Mouse (Mus musculus): ENCODE results near the gene AL731706.1. TPM values are rescaled to one million over a fixed set of nuclear protein-coding genes. Genes with fewer than 3 reads are reported as not detected.
"Not testable (repeated sequence)": the region's sequence is repeated elsewhere in the genome, so short reads cannot be mapped to it uniquely, and the experiment has no call there.

The AL731706.1 gene
- total and polyA plus RNA-seq, 3 experiments: 13.3 to 40.7 (median 14.8) TPM

DNA sequence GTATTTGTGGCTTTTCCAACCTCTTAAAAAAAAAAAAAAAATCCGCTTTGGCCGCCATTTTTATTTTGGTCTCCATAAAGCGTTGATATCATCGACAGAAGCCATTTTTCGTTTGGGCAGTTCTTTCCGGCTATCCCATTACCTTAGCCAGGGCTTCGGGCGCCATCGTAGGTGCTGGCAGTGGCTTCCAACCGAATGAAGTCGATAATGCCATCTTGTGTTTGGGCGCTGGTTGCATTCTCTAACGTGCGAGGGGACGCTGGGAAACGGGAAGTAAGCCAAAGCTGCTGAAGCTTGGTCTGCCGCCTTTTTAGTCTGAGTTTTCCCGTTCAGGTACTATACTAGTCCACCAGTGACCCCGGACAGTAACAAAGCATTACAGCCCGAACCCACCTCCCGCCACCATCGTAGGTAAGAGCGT, 772 bp upstream of the AL731706.1 start (continued):
- TF ChIP-seq MAFK (IDR thresholded peaks at IDR 0.05; ENCODE audit: insufficient replicate concordance, low read length) (no peak), CHD1 (IDR thresholded peaks at IDR 0.05; ENCODE audit: low read depth, low read length) (no peak), TBP (conservative IDR thresholded peaks at IDR 0.05; ENCODE audit: low read depth, low read length) (0 out of 2 replicates have a peak, but pooled peaks have one; percentile 57), USF1 (IDR thresholded peaks at IDR 0.05; ENCODE audit: low read depth, low read length) (no peak), JUN (IDR thresholded peaks at IDR 0.05; ENCODE audit: insufficient read depth, low read depth, low read length) (no peak), BHLHE40 (IDR thresholded peaks at IDR 0.05; ENCODE audit: low read depth, low read length) (no peak)

DNA sequence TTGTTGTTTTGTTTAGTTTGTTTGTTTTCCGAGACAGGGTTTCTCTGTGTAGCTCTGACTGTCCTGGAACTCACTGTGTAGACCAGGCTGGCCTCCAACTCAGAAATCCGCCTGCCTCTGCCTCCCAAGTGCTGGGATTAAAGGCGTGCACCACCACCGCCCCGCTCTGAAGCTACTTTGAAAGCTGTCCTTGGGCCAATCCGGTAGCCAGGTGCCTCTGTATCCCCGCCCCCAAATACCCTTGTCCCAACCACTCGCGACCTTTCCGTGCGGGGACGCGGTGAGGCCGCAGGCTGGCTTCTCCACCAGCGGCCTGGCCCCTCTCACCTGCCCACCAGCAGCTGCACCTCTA, 497 bp downstream of the AL731706.1 start:
- H3K27me3 ChIP-seq (replicated peaks); dilution Hi-C loops (cut with MboI; ENCODE audit: extremely low pct_ligation_motif_present, extremely low pct_unique_long_range_greater_than_20kb, low sequenced_read_pairs); in situ Hi-C loops (cut with MboI; ENCODE audit: low pct_ligation_motif_present, low pct_unique_long_range_greater_than_20kb, low sequenced_read_pairs); H3K9me3 ChIP-seq (replicated peaks; ENCODE audit: low read length): not testable (repeated sequence)
- Histone ChIP-seq H3K27ac (ENCODE audit: insufficient read depth, low read depth) (peak overlapping the region; percentile 58), H3K9ac (ENCODE audit: insufficient read depth, low read depth) (peak overlapping the region; percentile 69; the same call in 1 of the 2 replicates), H3K4me1 (ENCODE audit: control insufficient read depth in 1 of 2, insufficient read depth in 2 of 2) (peaks cover 0 to 43% of the 10 kb centered on the region in 2 experiments; a peak in 2 of 4 replicates), H3K36me3 (replicated peaks in 1 of 2; ENCODE audit: control insufficient read depth in 1 of 2, insufficient read depth in 1 of 2, low read length in 1 of 2) (peaks cover 0 to 11% of the 10 kb centered on the region in 2 experiments), H3K4me2 (ENCODE audit: insufficient read depth, low read depth, poor library complexity, severe bottlenecking) (peak overlapping the region; percentile 82), H3K79me2 (replicated peaks; ENCODE audit: control insufficient read depth, extremely low read depth, insufficient read depth, poor library complexity, severe bottlenecking) (peaks cover 15% of the 10 kb centered on the region), H3K4me3 (replicated peaks in 1 of 3; ENCODE audit: low read depth in 2 of 3, low read length in 2 of 3, poor library complexity in 1 of 3) (peak overlapping the region; percentile 73 to 82 (median 82))
- peak; percentile 74 for TF ChIP-seq MXI1 (IDR thresholded peaks at IDR 0.05; ENCODE audit: low read depth, low read length)
- peak; percentile 48; the same call in 1 of the 2 replicates for TF ChIP-seq E2F4 (IDR thresholded peaks at IDR 0.05; ENCODE audit: insufficient replicate concordance, low read depth, low read length)
- TF ChIP-seq TBP (conservative IDR thresholded peaks at IDR 0.05; ENCODE audit: low read depth, low read length): 0 out of 2 replicates have a peak, but pooled peaks have one; percentile 15
- TF ChIP-seq CHD1 (IDR thresholded peaks at IDR 0.05; ENCODE audit: low read depth, low read length): 0 out of 2 replicates have a peak, but pooled peaks have one; percentile 28
- TF ChIP-seq SIN3A (IDR thresholded peaks at IDR 0.05; ENCODE audit: low read length): peak; percentile 56; the same call in 1 of the 2 replicates
- DNase-seq (ENCODE audit: extremely low read depth): peak; percentile 80

DNA sequence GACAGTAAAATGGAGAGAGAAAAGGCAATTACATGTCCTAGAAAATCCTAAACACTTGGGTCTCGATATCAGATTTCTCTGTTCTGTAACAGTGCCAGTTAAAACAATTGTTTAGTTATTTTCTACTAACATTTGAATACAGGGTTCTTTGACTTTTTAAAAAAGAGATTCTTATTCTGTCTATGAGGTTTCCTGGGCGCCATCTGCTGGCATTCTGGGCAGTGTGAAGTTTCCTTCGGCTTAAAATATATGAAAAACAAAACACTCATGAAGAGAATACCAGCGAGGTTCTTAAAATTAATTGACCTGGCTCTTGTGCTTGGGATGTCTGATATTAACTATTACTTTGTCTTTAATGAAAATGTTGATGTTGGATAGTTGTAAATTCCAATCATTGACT, 4.3 kb downstream of the AL731706.1 start:
- TF ChIP-seq CTCF (conservative IDR thresholded peaks at IDR 0.05 in 1 of 2, IDR thresholded peaks at IDR 0.05 in 1 of 2; ENCODE audit: low read depth in 2 of 2, low read length in 2 of 2) (peak in 1 of 2 experiments; percentile 52; a peak in 2 of 4 replicates), SMC3 (IDR thresholded peaks at IDR 0.05; ENCODE audit: low read depth, low read length) (peak; percentile 40), GABPA (IDR thresholded peaks at IDR 0.05; ENCODE audit: insufficient replicate concordance, low read depth, low read length) (no peak), RAD21 (IDR thresholded peaks at IDR 0.05; ENCODE audit: low read depth, low read length) (peak; percentile 26)
- Histone ChIP-seq H3K9me3 (replicated peaks; ENCODE audit: low read length) (no peaks in the 10 kb centered on the region), H3K27ac (ENCODE audit: insufficient read depth, low read depth) (no peak overlapping the region), H3K4me2 (ENCODE audit: insufficient read depth, low read depth, poor library complexity, severe bottlenecking) (no peak overlapping the region), H3K36me3 (replicated peaks in 1 of 2; ENCODE audit: control insufficient read depth in 1 of 2, insufficient read depth in 1 of 2, low read length in 1 of 2) (peaks cover 7 to 42% of the 10 kb centered on the region in 2 experiments), H3K4me3 (replicated peaks in 1 of 3; ENCODE audit: low read depth in 2 of 3, low read length in 2 of 3, poor library complexity in 1 of 3) (no peak overlapping the region), H3K9ac (ENCODE audit: insufficient read depth, low read depth) (no peak overlapping the region), H3K79me2 (replicated peaks; ENCODE audit: control insufficient read depth, extremely low read depth, insufficient read depth, poor library complexity, severe bottlenecking) (peaks cover 12% of the 10 kb centered on the region), H3K4me1 (ENCODE audit: control insufficient read depth in 1 of 2, insufficient read depth in 2 of 2) (peaks cover 0 to 25% of the 10 kb centered on the region in 2 experiments; a peak in 2 of 4 replicates), H3K27me3 (replicated peaks) (no peaks in the 10 kb centered on the region)
- dilution Hi-C loops (cut with MboI; ENCODE audit: extremely low pct_ligation_motif_present, extremely low pct_unique_long_range_greater_than_20kb, low sequenced_read_pairs): no loop called here
- in situ Hi-C loops (cut with MboI; ENCODE audit: low pct_ligation_motif_present, low pct_unique_long_range_greater_than_20kb, low sequenced_read_pairs): no loop called here
- DNase-seq (ENCODE audit: extremely low read depth): peak; percentile 14
